Mouse (Mus musculus) retina, adult 2 months (tissue): ENCODE measurements around the gene Olfr747.
"Not testable (repeated sequence)": the region's sequence is repeated elsewhere in the genome, so short reads cannot be mapped to it uniquely, and the experiment has no call there.

Experiments used
- DNase-seq: peaks from one replicate; pipeline ENCODE4 v3.0.0-alpha.2; 2012; ENCODE audit warnings: low read depth, low spot score

The Olfr747 gene

DNA sequence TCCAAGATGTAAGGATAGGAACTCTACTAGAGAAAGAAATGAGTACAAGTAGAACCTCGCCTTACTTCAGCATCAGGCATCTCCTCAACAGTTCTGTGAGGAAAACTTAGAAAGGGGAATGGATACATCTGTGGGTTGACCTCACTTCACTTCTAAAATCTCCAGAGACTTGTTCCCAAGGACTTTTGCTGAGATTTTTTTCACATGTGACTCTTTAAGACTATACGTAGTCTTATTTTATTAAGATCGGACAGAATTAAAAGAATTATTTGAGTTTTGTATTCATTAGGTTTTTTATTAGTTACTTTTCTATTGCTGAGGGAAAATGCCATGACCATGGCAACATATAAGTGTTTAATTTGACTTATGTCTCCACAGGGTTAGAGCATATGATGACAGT is at the start of gene Olfr747:
Olfr747 (minus strand) TSS at position 101 of the 400 bp plus-strand sequence.
- DNase-seq, result no peak

DNA sequence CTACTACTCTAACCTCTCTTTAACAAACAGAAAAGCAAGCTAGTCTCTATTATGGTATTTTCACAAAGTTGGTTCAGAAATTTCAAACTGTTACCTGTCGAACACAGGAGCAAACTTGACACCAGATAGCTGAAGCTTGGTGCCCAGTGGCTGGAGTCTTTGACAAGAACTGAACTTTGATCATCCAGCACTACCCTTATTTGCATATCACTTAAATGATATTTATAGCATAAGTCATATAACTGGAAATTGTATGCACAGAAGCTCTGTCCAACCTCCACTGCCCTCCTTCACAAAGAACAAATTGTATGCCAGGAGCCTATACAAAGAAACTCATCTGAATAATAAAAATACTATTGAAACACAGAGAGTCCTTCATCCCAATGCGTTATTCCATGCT is 48.6 kb upstream of the Olfr747 start:
- no peak for DNase-seq

DNA sequence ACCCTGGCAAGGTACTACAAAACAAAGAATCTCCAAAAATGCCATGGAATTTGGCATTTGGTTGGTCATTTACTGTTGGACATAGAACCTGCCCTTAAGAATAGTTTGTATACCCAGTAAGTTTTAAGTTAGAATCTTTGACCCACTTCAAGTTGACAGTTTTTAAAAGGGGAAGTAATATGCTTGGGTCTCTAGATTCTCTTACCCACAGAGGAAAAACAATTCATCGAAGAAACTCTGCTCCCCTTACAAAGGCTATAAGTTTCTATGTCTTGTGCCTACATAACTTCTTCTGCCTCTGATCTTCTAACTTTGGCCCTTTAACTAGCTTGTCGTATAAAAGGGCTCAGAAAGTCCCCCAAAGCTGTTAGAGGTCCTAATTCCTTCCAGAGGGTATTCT is 47.3 kb upstream of the Olfr747 start:
- no peak for DNase-seq

DNA sequence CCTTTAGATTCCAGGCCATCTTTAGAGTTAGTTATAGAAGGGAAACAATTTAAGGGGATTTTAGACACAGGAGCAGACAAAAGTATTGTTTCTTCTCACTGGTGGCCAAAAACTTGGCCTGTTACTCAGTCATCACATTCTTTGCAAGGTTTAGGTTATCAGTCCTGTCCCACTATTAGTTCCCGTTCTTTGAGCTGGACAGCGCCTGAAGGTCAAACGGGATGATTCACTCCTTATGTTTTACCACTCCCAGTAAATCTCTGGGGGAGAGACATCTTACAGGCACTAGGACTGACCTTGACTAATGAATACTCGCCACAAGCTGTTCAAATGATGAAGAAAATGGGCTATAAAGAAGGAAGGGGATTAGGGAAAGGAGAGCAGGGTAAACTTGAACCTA is 29.4 kb upstream of the Olfr747 start:
- not testable (repeated sequence) for DNase-seq

DNA sequence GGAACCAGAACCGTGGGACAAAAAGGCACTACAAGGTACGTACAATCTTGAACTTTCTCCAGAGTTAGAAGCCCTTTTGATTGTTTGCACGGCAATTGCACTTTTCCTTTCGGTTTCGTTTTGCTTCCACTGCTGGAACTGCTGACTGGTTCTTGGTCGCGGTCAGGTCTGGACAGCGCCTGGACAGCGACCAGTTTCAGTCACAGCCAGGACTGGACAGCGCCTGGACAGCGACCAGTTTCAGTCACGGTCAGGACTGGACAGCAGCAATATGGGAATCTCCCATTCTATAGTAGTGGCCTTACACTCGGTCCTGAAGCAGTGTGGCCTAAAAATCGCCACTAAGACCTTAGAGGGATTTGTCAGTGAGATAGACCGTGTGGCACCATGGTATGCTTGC is 26.9 kb upstream of the Olfr747 start:
- DNase-seq, result not testable (repeated sequence)

- DNase-seq, result no peak
Measured at GRCm38 (mm10) chr14:50707073-50707472, 14.1 kb upstream of the Olfr747 start, which contains the start of gene Olfr748. Olfr748 (plus strand) TSS chr14:50707373.

GRCm38 (mm10) chr14:50646783-50647182 is 46.2 kb downstream of the Olfr747 start, which contains the start of gene Olfr746:
Olfr746 (plus strand) TSS chr14:50647083.
- DNase-seq, result no peak

GRCm38 (mm10) chr14:50639088-50639487 is 53.9 kb downstream of the Olfr747 start, which contains the start of gene Olfr745:
Olfr745 (plus strand) TSS chr14:50639388.
- DNase-seq, result no peak
